Mouse (Mus musculus) G1E (cell line): Measurements from ENCODE around the gene Timm50. TPM values are rescaled to one million over a fixed set of nuclear protein-coding genes. Genes with fewer than 3 reads are reported as not detected.

Experiments used
- ATAC-seq: 2 replicates; pipeline ENCODE4 v1.8.0; 2016; ENCODE audit warnings: mild to moderate bottlenecking; ENCODE audit not compliant: insufficient number of reproducible peaks, poor library complexity, low FRiP score, severe bottlenecking; ENCODE audit errors: extremely low read depth
- DNase-seq: peaks from one replicate; pipeline ENCODE4 v3.0.0; 2012; ENCODE audit warnings: low spot score
- H3K27me3 ChIP-seq: 2 replicates; pipeline ENCODE4 v1.6.1; 2012; ENCODE audit warnings: mild to moderate bottlenecking, low read length, inconsistent platforms; ENCODE audit not compliant: insufficient read depth
- H3K36me3 ChIP-seq: replicated peaks from 2 replicates; pipeline ENCODE3; 2012; ENCODE audit warnings: mild to moderate bottlenecking, inconsistent platforms
- H3K4me1 ChIP-seq: 2 replicates; pipeline ENCODE4 v1.6.1; 2012; ENCODE audit warnings: low read depth, low read length, inconsistent platforms, mixed read lengths; ENCODE audit not compliant: insufficient read depth
- H3K4me3 ChIP-seq: 2 replicates; pipeline ENCODE4 v1.5.1; 2012; ENCODE audit warnings: low read depth, mild to moderate bottlenecking, inconsistent platforms, low read length, moderate library complexity, mixed read lengths
- H3K9me3 ChIP-seq: replicated peaks from 2 replicates; pipeline ENCODE4 v1.6.1; 2012; ENCODE audit warnings: inconsistent platforms
- CTCF ChIP-seq: IDR thresholded peaks from 2 replicates; pipeline ENCODE4 v1.5.1; 2012; ENCODE audit warnings: low read depth, low read length, inconsistent platforms, mixed read lengths
- GATA1 ChIP-seq: IDR thresholded peaks from 2 replicates; pipeline ENCODE4 v1.6.1; 2012; ENCODE audit warnings: borderline replicate concordance, low read length, inconsistent platforms, mixed read lengths
- GATA2 ChIP-seq: IDR thresholded peaks from 2 replicates; pipeline ENCODE4 v1.6.1; 2012; ENCODE audit warnings: low read depth, low read length, inconsistent platforms, borderline replicate concordance
- POLR2AphosphoS5 ChIP-seq: IDR thresholded peaks from 2 replicates; pipeline ENCODE4 v1.6.1; 2012; ENCODE audit warnings: low read depth, low read length, inconsistent platforms; ENCODE audit not compliant: insufficient replicate concordance
- TAL1 ChIP-seq: conservative IDR thresholded peaks from 2 replicates; pipeline ENCODE4 v1.6.1; 2012; ENCODE audit warnings: low read depth, low read length, inconsistent platforms, mixed read lengths
- polyA plus RNA-seq: library from polyadenylated mRNA; stranded (reverse); fragments of >175 nt; gene quantifications from 2 replicates; pipeline ENCODE4 v1.2.3, GENCODE M21; 2012
- total RNA-seq, 2 experiments: library from RNA; stranded (forward) in 1 of 2; stranded (reverse) in 1 of 2; fragments of 200-1000 nt in 1 of 2; fragments of >200 nt in 1 of 2; fragmentation: Nextera tagmentation in 1 of 2; gene quantifications; 2 replicates each; pipeline ENCODE4 v1.2.3; 2014 to 2017

Timm50 gene
- total RNA-seq (2014; fragmentation: Nextera tagmentation), result 107 and 113 TPM in 2 replicates
- 58.3 and 73.9 TPM in 2 replicates for total RNA-seq (2017)
- polyA plus RNA-seq, result 184 and 298 TPM in 2 replicates

DNA sequence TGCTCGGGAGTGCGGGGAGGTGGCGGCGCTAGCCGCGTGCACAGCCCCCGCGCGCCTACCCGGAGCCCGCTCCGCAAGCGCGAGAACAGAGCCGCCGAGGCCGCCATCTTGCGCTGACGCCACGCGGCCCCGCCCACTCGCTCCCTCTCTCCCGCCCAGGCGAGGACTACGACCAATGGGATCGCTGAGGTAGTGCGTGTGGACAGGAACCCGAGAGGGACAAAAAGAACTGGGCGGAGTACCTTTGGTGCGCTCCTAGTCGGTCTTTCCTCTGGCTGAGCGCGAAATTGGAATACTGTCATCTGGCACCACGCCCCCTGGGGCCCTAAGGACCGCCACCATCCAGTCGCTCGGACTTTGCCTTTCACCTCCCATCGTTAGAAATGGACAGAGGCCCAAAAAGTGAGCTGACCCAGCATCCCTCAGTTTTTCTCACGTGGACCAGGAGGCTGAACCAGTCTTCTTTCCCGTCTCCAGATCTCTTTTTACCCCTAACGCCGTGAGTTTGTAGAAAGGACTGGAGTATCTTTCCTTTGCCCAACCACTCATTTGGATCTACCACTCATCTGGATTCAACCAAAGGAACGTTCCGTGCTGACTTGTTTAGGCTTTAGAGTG lies at the start of gene Timm50:
TSS of gene Timm50 (minus strand) at position 147 of the 618 bp plus-strand sequence.
- Histone ChIP-seq H3K4me1 (peaks cover 53% of the 10 kb centered on the region), H3K36me3 (peaks cover 72% of the 10 kb centered on the region), H3K27me3 (no peaks in the 10 kb centered on the region), H3K9me3 (no peaks in the 10 kb centered on the region), H3K4me3 (peak within 1 kb of the TSS; percentile 95)
- no peak for TF ChIP-seq CTCF
- no peak for TF ChIP-seq GATA2
- no peak for TF ChIP-seq TAL1
- TF ChIP-seq GATA1, result no peak
- no peak for TF ChIP-seq POLR2AphosphoS5
- DNase-seq (peak; percentile 98), ATAC-seq (peak; percentile 93)

DNA sequence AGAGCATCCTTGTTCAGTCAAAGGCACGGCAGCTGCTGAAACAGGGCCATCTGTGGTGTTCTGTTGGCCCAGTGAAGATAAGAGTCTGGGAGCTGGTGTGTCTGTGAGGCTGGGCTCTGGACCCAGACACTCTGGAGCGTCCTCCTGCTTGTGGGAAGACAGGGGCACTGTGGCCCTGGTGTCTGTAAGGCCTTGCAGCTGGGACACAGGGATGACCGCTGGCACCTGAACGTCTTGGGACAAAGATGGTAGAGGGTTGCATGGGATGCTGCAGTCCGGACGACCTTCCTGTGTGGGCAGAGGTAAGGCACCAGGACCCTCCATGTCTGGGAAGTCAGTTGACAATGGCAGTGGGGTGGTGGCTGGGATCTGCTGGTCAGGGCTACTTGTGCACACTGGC lies 48.4 kb upstream of the Timm50 start:
- no peak overlapping the region for H3K4me3 ChIP-seq
- H3K9me3 ChIP-seq, result no peaks in the 10 kb centered on the region
- no peak for DNase-seq
- TF ChIP-seq CTCF (no peak), GATA1 (no peak), POLR2AphosphoS5 (no peak), GATA2 (no peak), TAL1 (no peak)
- peaks cover 10% of the 10 kb centered on the region for H3K36me3 ChIP-seq
- ATAC-seq, result no peak
- peaks cover 26% of the 10 kb centered on the region for H3K4me1 ChIP-seq
- H3K27me3 ChIP-seq, result peaks cover 60% of the 10 kb centered on the region

DNA sequence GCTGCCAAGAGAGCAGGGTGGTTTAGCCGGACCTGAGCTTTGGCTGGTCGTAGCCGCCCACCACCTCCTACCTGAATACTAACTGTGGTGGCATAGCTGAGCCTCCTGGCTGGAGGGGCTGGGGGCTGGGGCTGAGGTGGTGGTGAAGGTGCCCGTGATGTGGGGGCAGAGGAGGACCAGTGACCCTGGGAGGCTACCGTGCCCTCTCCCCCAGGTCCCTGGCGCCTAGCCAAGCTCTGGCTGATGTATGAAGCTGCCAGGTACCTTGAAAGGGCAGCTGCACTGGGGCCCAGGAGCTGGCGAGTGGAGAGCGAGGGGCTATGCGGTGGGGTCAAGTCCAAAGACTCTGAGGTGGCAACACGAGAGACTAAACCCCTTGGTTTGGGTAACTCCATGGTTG lies 48.0 kb upstream of the Timm50 start:
- no peak for ATAC-seq
- H3K4me3 ChIP-seq, result no peak overlapping the region
- H3K9me3 ChIP-seq, result no peaks in the 10 kb centered on the region
- peaks cover 26% of the 10 kb centered on the region for H3K4me1 ChIP-seq
- no peak for DNase-seq
- peaks cover 14% of the 10 kb centered on the region for H3K36me3 ChIP-seq
- TF ChIP-seq TAL1 (no peak), CTCF (no peak), POLR2AphosphoS5 (no peak), GATA1 (no peak), GATA2 (no peak)
- peaks cover 56% of the 10 kb centered on the region for H3K27me3 ChIP-seq

DNA sequence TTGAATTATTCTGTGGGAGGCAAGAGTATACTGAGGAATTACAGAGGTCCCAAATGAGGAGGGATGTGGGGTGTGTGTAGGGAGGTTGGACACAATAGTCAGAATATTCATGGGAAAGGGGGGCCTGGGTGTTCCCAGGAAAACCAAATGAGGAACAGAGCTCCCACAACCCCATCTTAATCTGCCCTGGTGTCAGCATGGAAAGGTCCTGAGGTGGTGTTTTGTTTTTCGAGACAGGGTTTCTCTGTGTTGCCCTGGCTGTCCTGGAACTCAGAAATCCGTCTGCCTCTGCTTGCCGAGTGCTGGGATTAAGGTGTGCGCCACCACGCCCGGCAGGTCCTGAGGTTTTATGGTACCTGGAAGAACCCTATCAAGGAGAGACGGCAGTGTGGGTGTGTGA lies 46.6 kb upstream of the Timm50 start:
- peaks cover 27% of the 10 kb centered on the region for H3K36me3 ChIP-seq
- no peaks in the 10 kb centered on the region for H3K9me3 ChIP-seq

DNA sequence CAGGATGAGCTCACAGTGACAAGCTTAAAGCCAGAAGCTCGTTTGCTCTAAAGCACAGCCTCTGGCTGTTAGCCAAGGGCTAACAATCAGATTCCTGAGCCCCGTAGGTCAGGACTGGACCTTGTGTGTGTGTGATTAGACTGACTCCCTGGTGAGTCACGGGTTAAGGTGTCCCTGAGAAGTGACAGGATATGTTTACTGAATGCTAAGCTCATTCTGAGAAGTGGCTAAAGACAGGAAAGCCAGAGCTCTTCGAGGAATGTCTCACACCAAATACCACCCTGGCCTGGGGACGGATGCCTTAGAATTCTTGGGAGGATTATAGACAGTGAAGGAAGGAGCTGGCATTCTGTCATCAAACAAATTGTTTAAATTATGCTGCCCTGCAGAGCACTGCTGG lies 46.1 kb upstream of the Timm50 start:
- Histone ChIP-seq H3K36me3 (peaks cover 32% of the 10 kb centered on the region), H3K9me3 (no peaks in the 10 kb centered on the region), H3K27me3 (peaks cover 46% of the 10 kb centered on the region), H3K4me3 (no peak overlapping the region), H3K4me1 (peaks cover 39% of the 10 kb centered on the region)
- ATAC-seq, result no peak
- no peak for TF ChIP-seq TAL1
- TF ChIP-seq GATA1, result no peak
- no peak for DNase-seq

More for the DNA sequence above, 46.6 kb upstream of the Timm50 start:
- H3K4me1 ChIP-seq, result peaks cover 35% of the 10 kb centered on the region
- ATAC-seq, result no peak
- H3K27me3 ChIP-seq, result peaks cover 46% of the 10 kb centered on the region
- TF ChIP-seq GATA2, result no peak
- no peak for TF ChIP-seq TAL1
- no peak for TF ChIP-seq CTCF
- TF ChIP-seq GATA1, result no peak
- TF ChIP-seq POLR2AphosphoS5, result no peak
- no peak overlapping the region for H3K4me3 ChIP-seq
- DNase-seq, result no peak

DNA sequence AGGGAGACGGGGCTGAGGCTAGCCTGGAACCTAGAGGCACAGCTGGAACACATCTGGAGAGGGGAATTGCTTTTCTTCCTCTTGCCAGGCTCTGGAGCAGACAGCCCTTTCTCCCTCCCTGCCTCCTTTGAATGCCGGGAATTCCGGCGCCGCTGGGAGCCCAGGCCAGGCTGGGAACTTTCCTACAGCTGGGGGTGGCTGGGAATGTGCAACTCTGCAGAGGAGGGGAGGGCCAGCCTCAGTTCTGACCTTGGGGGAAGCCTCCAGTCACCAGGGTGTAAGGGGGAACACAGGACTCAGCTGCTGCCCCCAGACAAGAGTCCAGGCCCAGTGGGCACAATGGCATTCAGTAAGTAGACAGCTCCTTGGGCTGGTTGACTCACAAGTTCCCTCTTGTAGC lies 45.1 kb upstream of the Timm50 start:
- no peak overlapping the region for H3K4me3 ChIP-seq
- H3K4me1 ChIP-seq, result peaks cover 42% of the 10 kb centered on the region
- no peak for DNase-seq
- no peak for ATAC-seq
- TF ChIP-seq GATA2, result no peak
- no peak for TF ChIP-seq CTCF
- no peaks in the 10 kb centered on the region for H3K9me3 ChIP-seq
- H3K36me3 ChIP-seq, result peaks cover 42% of the 10 kb centered on the region
- peaks cover 36% of the 10 kb centered on the region for H3K27me3 ChIP-seq
